Mouse (Mus musculus): Measurements from ENCODE around the gene Polr2e. TPM values are rescaled to one million over a fixed set of nuclear protein-coding genes. Genes with fewer than 3 reads are reported as not detected.
A peak's percentile ranks its signal among the peaks of the same experiment; 100 is the strongest.

Gene Polr2e
- 132 and 148 TPM in 2 replicates for polyA plus RNA-seq (2015; fragmentation: Nextera tagmentation; extraction: Ambion mirVana)

GRCm38 (mm10) chr10:80039559-80039979 lies at the start of gene Polr2e:
Gene Polr2e, minus strand, starts transcription at chr10:80039795.
- WGBS = under 1% methylated on average over 40 of the region's 40 CpGs
- peak; percentile 97 for ATAC-seq (replicated peaks)
- peaks cover 26% of the 10 kb centered on the region for H3K36me3 ChIP-seq (replicated peaks)

GRCm38 (mm10) chr10:80089146-80089545 lies 49.6 kb upstream of the Polr2e start:
- 51% methylated on average over 4 of the region's 4 CpGs for WGBS
- 0 out of 2 replicates have a peak, but pooled peaks have one; percentile 24 for ATAC-seq (replicated peaks)

More at GRCm38 (mm10) chr10:80039559-80039979, at the start of gene Polr2e:
- Histone ChIP-seq H3K27ac (peak within 1 kb of the TSS; percentile 73), H3K4me2 (peak within 1 kb of the TSS; percentile 59), H3K4me3 (peak within 1 kb of the TSS; percentile 63), H3K9ac (peak within 1 kb of the TSS; percentile 62), H3K4me1 (peaks cover 17% of the 10 kb centered on the region), H3K27me3 (replicated peaks) (no peaks in the 10 kb centered on the region), H3K9me3 (no peaks in the 10 kb centered on the region)

GRCm38 (mm10) chr10:80087483-80087882 lies 47.9 kb upstream of the Polr2e start:
- no peaks in the 10 kb centered on the region for H3K4me1 ChIP-seq
- ATAC-seq (replicated peaks) = no peak
- no peak overlapping the region for H3K4me3 ChIP-seq
- no peak overlapping the region for H3K9ac ChIP-seq
- peaks cover 3% of the 10 kb centered on the region; the same call in 1 of the 2 replicates for H3K36me3 ChIP-seq (replicated peaks)
- H3K27me3 ChIP-seq (replicated peaks) = no peaks in the 10 kb centered on the region
- H3K9me3 ChIP-seq = no peaks in the 10 kb centered on the region
- whole genome bisulfite sequencing = 93% methylated on average over 8 of the region's 8 CpGs
- no peak overlapping the region for H3K4me2 ChIP-seq
- no peak overlapping the region for H3K27ac ChIP-seq

More at GRCm38 (mm10) chr10:80089146-80089545, 49.6 kb upstream of the Polr2e start:
- H3K27ac ChIP-seq = no peak overlapping the region
- H3K4me1 ChIP-seq = no peaks in the 10 kb centered on the region
- no peaks in the 10 kb centered on the region for H3K27me3 ChIP-seq (replicated peaks)
- no peaks in the 10 kb centered on the region; the same call in 1 of the 2 replicates for H3K36me3 ChIP-seq (replicated peaks)
- no peak overlapping the region for H3K4me2 ChIP-seq
- no peak overlapping the region for H3K9ac ChIP-seq
- H3K9me3 ChIP-seq = no peaks in the 10 kb centered on the region
- H3K4me3 ChIP-seq = no peak overlapping the region

GRCm38 (mm10) chr10:80086847-80087246 lies 47.3 kb upstream of the Polr2e start:
- Histone ChIP-seq H3K9ac (no peak overlapping the region), H3K4me3 (no peak overlapping the region), H3K4me1 (no peaks in the 10 kb centered on the region), H3K27me3 (replicated peaks) (no peaks in the 10 kb centered on the region), H3K27ac (no peak overlapping the region), H3K9me3 (no peaks in the 10 kb centered on the region), H3K36me3 (replicated peaks) (peaks cover 3% of the 10 kb centered on the region; the same call in 1 of the 2 replicates), H3K4me2 (no peak overlapping the region)
- 86% methylated on average over 3 of the region's 3 CpGs for WGBS
- ATAC-seq (replicated peaks) = no peak

GRCm38 (mm10) chr10:80084817-80085487 lies 45.4 kb upstream of the Polr2e start:
- no peak overlapping the region for H3K4me2 ChIP-seq
- H3K27me3 ChIP-seq (replicated peaks) = no peaks in the 10 kb centered on the region
- no peak overlapping the region for H3K4me3 ChIP-seq
- 78% methylated on average over 9 of the region's 9 CpGs for WGBS
- H3K4me1 ChIP-seq = no peaks in the 10 kb centered on the region
- H3K9me3 ChIP-seq = no peaks in the 10 kb centered on the region
- no peak overlapping the region for H3K9ac ChIP-seq
- no peak overlapping the region for H3K27ac ChIP-seq
- peaks cover 6% of the 10 kb centered on the region; the same call in 1 of the 2 replicates for H3K36me3 ChIP-seq (replicated peaks)
- ATAC-seq (replicated peaks) = no peak

GRCm38 (mm10) chr10:80081075-80081474 lies 41.5 kb upstream of the Polr2e start:
- H3K4me3 ChIP-seq = no peak overlapping the region
- no peaks in the 10 kb centered on the region for H3K4me1 ChIP-seq
- WGBS = 87% methylated on average over 3 of the region's 3 CpGs
- H3K9ac ChIP-seq = no peak overlapping the region
- H3K9me3 ChIP-seq = no peaks in the 10 kb centered on the region
- peaks cover 6% of the 10 kb centered on the region; the same call in 1 of the 2 replicates for H3K36me3 ChIP-seq (replicated peaks)
- H3K27me3 ChIP-seq (replicated peaks) = no peaks in the 10 kb centered on the region
- no peak overlapping the region for H3K4me2 ChIP-seq
- H3K27ac ChIP-seq = no peak overlapping the region
- no peak for ATAC-seq (replicated peaks)

- no peak for ATAC-seq (replicated peaks)
- Histone ChIP-seq H3K9me3 (no peaks in the 10 kb centered on the region), H3K4me3 (no peak overlapping the region), H3K36me3 (replicated peaks) (peaks cover 6% of the 10 kb centered on the region; the same call in 1 of the 2 replicates), H3K9ac (no peak overlapping the region), H3K4me2 (no peak overlapping the region), H3K4me1 (no peaks in the 10 kb centered on the region), H3K27me3 (replicated peaks) (no peaks in the 10 kb centered on the region), H3K27ac (no peak overlapping the region)
- 84% methylated on average over 16 of the region's 16 CpGs for WGBS
Observed at GRCm38 (mm10) chr10:80080396-80081070, 40.9 kb upstream of the Polr2e start.

- Histone ChIP-seq H3K36me3 (replicated peaks) (peaks cover 6% of the 10 kb centered on the region; the same call in 1 of the 2 replicates), H3K4me3 (no peak overlapping the region), H3K27ac (no peak overlapping the region), H3K4me1 (no peaks in the 10 kb centered on the region), H3K9me3 (no peaks in the 10 kb centered on the region), H3K4me2 (no peak overlapping the region), H3K27me3 (replicated peaks) (no peaks in the 10 kb centered on the region), H3K9ac (no peak overlapping the region)
- WGBS = 96% methylated on average over 1 of the region's 1 CpGs
- no peak for ATAC-seq (replicated peaks)
Observed at GRCm38 (mm10) chr10:80078366-80078765, 38.8 kb upstream of the Polr2e start.

GRCm38 (mm10) chr10:80077312-80077711 lies 37.7 kb upstream of the Polr2e start:
- no peak overlapping the region for H3K4me3 ChIP-seq
- no peak overlapping the region for H3K9ac ChIP-seq
- no peak overlapping the region for H3K4me2 ChIP-seq
- 90% methylated on average over 5 of the region's 5 CpGs for WGBS
- no peaks in the 10 kb centered on the region for H3K9me3 ChIP-seq
- H3K36me3 ChIP-seq (replicated peaks) = peaks cover 3% of the 10 kb centered on the region; the same call in 1 of the 2 replicates
- no peak overlapping the region for H3K27ac ChIP-seq
- no peaks in the 10 kb centered on the region for H3K4me1 ChIP-seq
- no peaks in the 10 kb centered on the region for H3K27me3 ChIP-seq (replicated peaks)
- ATAC-seq (replicated peaks) = no peak

- 95% methylated on average over 4 of the region's 4 CpGs for WGBS
Observed at GRCm38 (mm10) chr10:80076386-80076785, 36.8 kb upstream of the Polr2e start.

GRCm38 (mm10) chr10:80075924-80076323 lies 36.3 kb upstream of the Polr2e start:
- Histone ChIP-seq H3K4me3 (no peak overlapping the region), H3K27ac (no peak overlapping the region), H3K36me3 (replicated peaks) (peaks cover 3% of the 10 kb centered on the region; the same call in 1 of the 2 replicates), H3K4me2 (no peak overlapping the region), H3K4me1 (0 out of 2 replicates have a peak, but pooled peaks cover 2% of the 10 kb centered on the region), H3K9ac (no peak overlapping the region), H3K9me3 (no peaks in the 10 kb centered on the region), H3K27me3 (replicated peaks) (no peaks in the 10 kb centered on the region)
- WGBS = 36% methylated on average over 1 of the region's 1 CpGs
- no peak for ATAC-seq (replicated peaks)

More at GRCm38 (mm10) chr10:80076386-80076785, 36.8 kb upstream of the Polr2e start:
- peaks cover 3% of the 10 kb centered on the region; the same call in 1 of the 2 replicates for H3K36me3 ChIP-seq (replicated peaks)
- H3K9me3 ChIP-seq = no peaks in the 10 kb centered on the region
- H3K4me2 ChIP-seq = no peak overlapping the region
- no peaks in the 10 kb centered on the region for H3K27me3 ChIP-seq (replicated peaks)
- no peak for ATAC-seq (replicated peaks)
- H3K4me3 ChIP-seq = no peak overlapping the region
- H3K9ac ChIP-seq = no peak overlapping the region
- H3K4me1 ChIP-seq = 0 out of 2 replicates have a peak, but pooled peaks cover 2% of the 10 kb centered on the region
- H3K27ac ChIP-seq = no peak overlapping the region
